Mouse (Mus musculus) intestine, embryonic 15.5 days (tissue): ENCODE data around the gene Tigit. TPM values are rescaled to one million over a fixed set of nuclear protein-coding genes. Genes with fewer than 3 reads are reported as not detected.

Experiments
- ATAC-seq: fragments of 200-750 bp; cut with Nextera tagmentation; 2 replicates; pipeline ENCODE4 v1.8.0; 2017; ENCODE audit warnings: moderate TSS enrichment, moderate library complexity
- H3K27ac ChIP-seq: fragments of 300-500 bp; sonication (generic); 2 replicates; pipeline ENCODE4 v1.5.1; 2015; ENCODE audit warnings: mild to moderate bottlenecking, inconsistent platforms
- H3K27me3 ChIP-seq: fragments of 300-500 bp; sonication (generic); replicated peaks from 2 replicates; pipeline ENCODE4 v1.6.1; 2015; ENCODE audit warnings: inconsistent platforms
- H3K36me3 ChIP-seq: fragments of 300-500 bp; sonication (generic); 2 replicates; pipeline ENCODE4 v1.6.1; 2015; ENCODE audit warnings: inconsistent platforms
- H3K4me1 ChIP-seq: fragments of 300-500 bp; sonication (generic); replicated peaks from 2 replicates; pipeline ENCODE4 v1.6.1; 2015; ENCODE audit warnings: inconsistent platforms
- H3K4me2 ChIP-seq: fragments of 300-500 bp; sonication (generic); replicated peaks from 2 replicates; pipeline ENCODE4 v1.6.1; 2015; ENCODE audit warnings: mild to moderate bottlenecking, inconsistent platforms
- H3K4me3 ChIP-seq: fragments of 300-500 bp; sonication (generic); replicated peaks from 2 replicates; pipeline ENCODE4 v1.5.1; 2015; ENCODE audit warnings: inconsistent platforms
- H3K9ac ChIP-seq: fragments of 300-500 bp; sonication (generic); 2 replicates; pipeline ENCODE4 v1.6.1; 2015; ENCODE audit warnings: inconsistent platforms
- H3K9me3 ChIP-seq: fragments of 300-500 bp; sonication (generic); 2 replicates; pipeline ENCODE4 v1.6.1; 2016; ENCODE audit warnings: inconsistent platforms
- whole genome bisulfite sequencing: fragments of 180-500 bp; shearing (Covaris S2); methylation state at CpG from one replicate; pipeline ENCODE4 v1.1.7; 2015; 5-methylcytosine and 5-hydroxymethylcytosine counted together
- polyA plus RNA-seq: library from polyadenylated mRNA; unstranded; fragments of >200 nt; fragmentation: Nextera tagmentation; extraction: Ambion mirVana; gene quantifications from 2 replicates; pipeline ENCODE4 v1.2.1, GENCODE M21; 2015

Gene Tigit
- polyA plus RNA-seq, 1 experiment from 2014 or later, result not detected

DNA sequence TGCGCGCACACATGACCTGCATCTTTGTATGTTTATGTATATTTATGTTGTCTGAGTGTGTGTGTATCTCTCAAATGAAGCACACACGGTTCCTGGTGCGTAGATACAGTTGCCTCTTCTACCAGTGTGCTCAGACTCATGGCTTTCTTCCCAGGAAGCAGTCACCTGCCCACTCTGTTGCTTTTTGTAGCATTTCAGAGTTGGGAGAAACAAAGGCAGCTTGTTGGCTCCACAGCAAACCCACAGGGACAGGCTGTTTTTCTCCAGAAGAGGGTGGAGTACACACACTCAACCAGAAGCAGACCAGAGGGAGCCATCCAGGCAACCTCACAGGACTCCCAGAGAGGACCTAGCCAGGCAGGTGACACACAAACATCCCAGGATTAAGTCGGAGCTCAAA is 38.0 kb downstream of the Tigit start:
- Histone ChIP-seq H3K36me3 (no peaks in the 10 kb centered on the region), H3K9me3 (no peaks in the 10 kb centered on the region), H3K4me2 (no peak overlapping the region), H3K4me1 (no peaks in the 10 kb centered on the region), H3K9ac (no peak overlapping the region), H3K4me3 (no peak overlapping the region), H3K27ac (no peak overlapping the region), H3K27me3 (no peaks in the 10 kb centered on the region)
- 87% methylated on average over 5 of the region's 5 CpGs for WGBS
- no peak for ATAC-seq

GRCm38 (mm10) chr16:43625289-43625688 is 38.7 kb downstream of the Tigit start:
- Histone ChIP-seq H3K36me3 (no peaks in the 10 kb centered on the region), H3K27me3 (no peaks in the 10 kb centered on the region), H3K9ac (no peak overlapping the region), H3K27ac (no peak overlapping the region), H3K9me3 (no peaks in the 10 kb centered on the region), H3K4me2 (no peak overlapping the region), H3K4me1 (no peaks in the 10 kb centered on the region), H3K4me3 (no peak overlapping the region)
- ATAC-seq, result no peak
- WGBS, result 58% methylated on average over 2 of the region's 2 CpGs

GRCm38 (mm10) chr16:43624876-43625275 is 39.1 kb downstream of the Tigit start:
- no peaks in the 10 kb centered on the region for H3K4me1 ChIP-seq
- H3K27ac ChIP-seq, result no peak overlapping the region
- no peaks in the 10 kb centered on the region for H3K36me3 ChIP-seq
- no peak for ATAC-seq
- 53% methylated on average over 4 of the region's 4 CpGs for WGBS
- no peak overlapping the region for H3K4me2 ChIP-seq
- no peak overlapping the region for H3K4me3 ChIP-seq
- no peaks in the 10 kb centered on the region for H3K9me3 ChIP-seq
- no peaks in the 10 kb centered on the region for H3K27me3 ChIP-seq
- H3K9ac ChIP-seq, result no peak overlapping the region

DNA sequence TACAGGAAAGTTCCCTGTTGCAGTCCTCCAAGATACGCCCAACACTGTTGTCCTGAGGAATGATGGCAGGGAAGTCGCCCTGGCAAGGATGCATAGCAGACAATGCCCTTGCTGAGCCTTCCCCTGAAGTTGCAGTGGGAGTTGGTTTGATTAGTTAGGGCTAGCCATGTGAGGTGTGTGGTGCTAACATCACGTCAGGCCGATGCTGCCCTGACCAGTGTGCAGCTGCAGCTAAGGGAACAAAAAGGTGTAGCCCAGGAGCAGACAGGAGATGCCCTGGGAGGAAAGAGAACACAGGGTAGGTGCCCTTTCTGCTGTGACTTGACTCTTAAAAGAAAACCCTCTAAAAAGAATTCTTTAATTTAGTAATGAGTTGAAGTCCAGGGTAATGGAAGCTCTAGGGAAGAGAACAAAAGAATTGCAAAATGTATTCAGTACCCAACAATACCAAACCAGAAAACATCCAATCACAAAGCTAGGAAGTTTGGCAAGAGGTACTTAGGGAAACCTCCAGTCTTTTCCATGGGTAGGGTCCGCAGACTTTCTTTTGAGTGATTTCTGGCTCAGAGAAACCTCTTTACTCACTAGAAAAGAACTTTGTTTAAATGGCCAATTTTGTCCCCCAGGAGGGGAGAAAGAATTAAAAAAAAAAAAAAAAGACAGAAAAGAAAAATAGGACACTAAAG is 40.5 kb downstream of the Tigit start:
- Histone ChIP-seq H3K27ac (no peak overlapping the region), H3K4me2 (no peak overlapping the region), H3K4me3 (no peak overlapping the region), H3K9me3 (no peaks in the 10 kb centered on the region), H3K36me3 (no peaks in the 10 kb centered on the region), H3K9ac (no peak overlapping the region), H3K4me1 (no peaks in the 10 kb centered on the region), H3K27me3 (no peaks in the 10 kb centered on the region)
- ATAC-seq, result no peak
- 81% methylated on average over 5 of the region's 5 CpGs for WGBS

GRCm38 (mm10) chr16:43620359-43620758 is 43.6 kb downstream of the Tigit start:
- H3K4me1 ChIP-seq, result 0 out of 2 replicates have a peak, but pooled peaks cover 2% of the 10 kb centered on the region
- no peaks in the 10 kb centered on the region for H3K36me3 ChIP-seq
- no peak for ATAC-seq
- no peaks in the 10 kb centered on the region for H3K9me3 ChIP-seq
- no peak overlapping the region for H3K27ac ChIP-seq
- H3K9ac ChIP-seq, result no peak overlapping the region
- H3K4me2 ChIP-seq, result no peak overlapping the region
- H3K27me3 ChIP-seq, result no peaks in the 10 kb centered on the region
- WGBS, result 38% methylated on average over 2 of the region's 2 CpGs
- H3K4me3 ChIP-seq, result no peak overlapping the region

- no peak overlapping the region for H3K4me3 ChIP-seq
- no peak overlapping the region for H3K4me2 ChIP-seq
- no peak overlapping the region for H3K27ac ChIP-seq
- no peak overlapping the region for H3K9ac ChIP-seq
- H3K36me3 ChIP-seq, result no peaks in the 10 kb centered on the region
- no peaks in the 10 kb centered on the region for H3K27me3 ChIP-seq
- 54% methylated on average over 6 of the region's 6 CpGs for WGBS
- ATAC-seq, result no peak
- no peaks in the 10 kb centered on the region for H3K9me3 ChIP-seq
- 0 out of 2 replicates have a peak, but pooled peaks cover 2% of the 10 kb centered on the region for H3K4me1 ChIP-seq
These were observed 44.7 kb downstream of the Tigit start for GRCm38 (mm10) chr16:43619277-43619676.

- Histone ChIP-seq H3K27ac (no peak overlapping the region), H3K4me2 (no peak overlapping the region), H3K4me1 (0 out of 2 replicates have a peak, but pooled peaks cover 2% of the 10 kb centered on the region), H3K27me3 (no peaks in the 10 kb centered on the region), H3K9ac (no peak overlapping the region), H3K36me3 (no peaks in the 10 kb centered on the region), H3K9me3 (no peaks in the 10 kb centered on the region), H3K4me3 (no peak overlapping the region)
- WGBS, result 89% methylated on average over 23 of the region's 23 CpGs
- ATAC-seq, result no peak
These were observed 45.7 kb downstream of the Tigit start for GRCm38 (mm10) chr16:43618286-43618685.

DNA sequence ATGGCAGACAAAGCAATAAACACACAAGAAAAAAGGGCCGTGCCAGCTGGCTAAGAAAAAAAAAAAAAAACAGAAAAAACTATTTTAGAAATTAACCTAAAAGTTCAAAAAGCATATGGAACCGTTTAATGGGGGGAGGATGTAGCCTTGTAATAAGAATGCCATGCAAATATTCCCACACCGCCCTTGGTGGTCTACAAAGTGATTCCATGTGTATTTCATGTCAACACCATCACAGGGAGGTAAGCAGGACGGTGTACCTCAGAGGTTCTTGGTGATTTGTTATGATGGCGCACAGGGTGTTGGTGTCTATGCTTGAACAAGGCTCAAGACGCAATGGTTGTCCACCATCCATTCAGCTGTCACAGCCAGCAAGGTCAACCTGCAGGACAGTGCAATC is 46.6 kb downstream of the Tigit start:
- 92% methylated on average over 6 of the region's 6 CpGs for WGBS

GRCm38 (mm10) chr16:43616348-43616747 is 47.6 kb downstream of the Tigit start:
- Histone ChIP-seq H3K9me3 (no peaks in the 10 kb centered on the region), H3K4me2 (no peak overlapping the region), H3K4me3 (no peak overlapping the region), H3K27me3 (no peaks in the 10 kb centered on the region), H3K27ac (no peak overlapping the region), H3K36me3 (no peaks in the 10 kb centered on the region), H3K4me1 (0 out of 2 replicates have a peak, but pooled peaks cover 2% of the 10 kb centered on the region), H3K9ac (no peak overlapping the region)
- ATAC-seq, result no peak
- WGBS, result 47% methylated on average over 4 of the region's 4 CpGs

More for the DNA sequence above, 46.6 kb downstream of the Tigit start:
- ATAC-seq, result no peak
- Histone ChIP-seq H3K27me3 (no peaks in the 10 kb centered on the region), H3K4me3 (no peak overlapping the region), H3K4me1 (0 out of 2 replicates have a peak, but pooled peaks cover 2% of the 10 kb centered on the region), H3K9me3 (no peaks in the 10 kb centered on the region), H3K4me2 (no peak overlapping the region), H3K27ac (no peak overlapping the region), H3K36me3 (no peaks in the 10 kb centered on the region), H3K9ac (no peak overlapping the region)

GRCm38 (mm10) chr16:43610375-43610774 is 53.6 kb downstream of the Tigit start:
- ATAC-seq, result no peak
- Histone ChIP-seq H3K9me3 (no peaks in the 10 kb centered on the region), H3K27ac (no peak overlapping the region), H3K36me3 (no peaks in the 10 kb centered on the region), H3K4me3 (no peak overlapping the region), H3K27me3 (no peaks in the 10 kb centered on the region), H3K4me2 (no peak overlapping the region), H3K4me1 (no peaks in the 10 kb centered on the region), H3K9ac (no peak overlapping the region)
- WGBS, result 91% methylated on average over 10 of the region's 10 CpGs

- no peak for ATAC-seq
- no peak overlapping the region for H3K9ac ChIP-seq
These were observed 55.9 kb downstream of the Tigit start for GRCm38 (mm10) chr16:43608066-43608465.

GRCm38 (mm10) chr16:43607086-43607485 is 56.9 kb downstream of the Tigit start:
- Histone ChIP-seq H3K9me3 (no peaks in the 10 kb centered on the region), H3K27ac (no peak overlapping the region), H3K36me3 (no peaks in the 10 kb centered on the region), H3K27me3 (no peaks in the 10 kb centered on the region), H3K9ac (no peak overlapping the region), H3K4me3 (no peak overlapping the region), H3K4me2 (no peak overlapping the region), H3K4me1 (no peaks in the 10 kb centered on the region)
- no peak for ATAC-seq

More at GRCm38 (mm10) chr16:43608066-43608465, 55.9 kb downstream of the Tigit start:
- Histone ChIP-seq H3K27ac (no peak overlapping the region), H3K4me1 (no peaks in the 10 kb centered on the region), H3K9me3 (no peaks in the 10 kb centered on the region), H3K4me2 (no peak overlapping the region), H3K27me3 (no peaks in the 10 kb centered on the region), H3K36me3 (no peaks in the 10 kb centered on the region), H3K4me3 (no peak overlapping the region)

GRCm38 (mm10) chr16:43604399-43605013 is 59.4 kb downstream of the Tigit start:
- H3K27ac ChIP-seq, result no peak overlapping the region
- no peak overlapping the region for H3K9ac ChIP-seq
- no peak overlapping the region for H3K4me2 ChIP-seq
- no peaks in the 10 kb centered on the region for H3K9me3 ChIP-seq
- H3K4me3 ChIP-seq, result no peak overlapping the region
- no peaks in the 10 kb centered on the region for H3K36me3 ChIP-seq
- no peak for ATAC-seq
- no peaks in the 10 kb centered on the region for H3K4me1 ChIP-seq
- WGBS, result 56% methylated on average over 4 of the region's 4 CpGs
- H3K27me3 ChIP-seq, result no peaks in the 10 kb centered on the region
